Mouse (Mus musculus): ENCODE measurements around the gene Stk32b.

GRCm38 (mm10) chr5:37644082-37644481 is 72.9 kb downstream of the Stk32b start:
- TF ChIP-seq CTCF (IDR thresholded peaks at IDR 0.05; ENCODE audit: borderline replicate concordance, insufficient read depth, low read depth, low read length) (no peak), POLR2A (IDR thresholded peaks at IDR 0.05; ENCODE audit: borderline replicate concordance, insufficient read depth, low read length) (no peak)
